Mouse (Mus musculus) cerebellum, adult 11-12 months (tissue): ENCODE data around the gene Fras1.

ENCODE experiments used
- DNase-seq: peaks from one replicate; pipeline ENCODE4 v3.0.0; 2022

The Fras1 gene

DNA sequence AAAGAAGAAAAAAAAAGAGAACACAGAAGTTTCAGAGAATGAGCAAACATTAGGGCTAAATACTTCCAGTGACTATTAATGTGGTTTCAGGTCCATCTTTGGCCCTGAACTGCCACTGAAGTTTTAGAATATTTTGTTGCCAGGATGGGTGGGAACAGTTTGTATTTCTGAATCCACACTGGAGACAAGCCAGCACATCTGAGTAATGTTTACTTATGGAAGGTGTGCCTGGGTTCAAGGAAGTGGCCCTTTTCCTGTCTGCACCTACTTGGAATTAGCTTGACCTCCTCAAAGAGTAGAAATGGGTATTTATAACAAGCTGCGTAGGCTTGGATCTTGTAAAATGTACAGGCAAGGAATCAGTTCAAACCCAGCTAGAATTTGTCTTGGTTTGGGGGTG, 422.0 kb downstream of the Fras1 start:
- no peak for DNase-seq

DNA sequence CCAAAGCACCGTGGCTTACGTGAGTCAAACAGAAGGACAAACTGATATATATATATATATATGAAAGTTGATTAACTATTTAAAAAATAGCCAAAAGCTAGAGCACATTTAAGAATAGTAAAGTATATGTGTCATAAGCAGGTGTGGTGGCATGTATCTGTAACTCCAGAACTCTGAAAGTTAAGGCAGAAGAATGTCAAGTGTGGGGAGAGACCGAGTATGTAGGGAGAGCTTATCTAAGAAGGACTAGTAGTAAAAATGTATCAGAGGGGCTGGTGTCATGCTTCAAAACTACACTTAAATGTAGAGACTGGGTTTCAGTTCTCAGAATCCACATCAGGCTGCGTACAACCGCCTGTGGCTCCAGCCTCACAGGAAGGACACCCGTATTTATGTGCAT, 423.7 kb downstream of the Fras1 start:
- no peak for DNase-seq

DNA sequence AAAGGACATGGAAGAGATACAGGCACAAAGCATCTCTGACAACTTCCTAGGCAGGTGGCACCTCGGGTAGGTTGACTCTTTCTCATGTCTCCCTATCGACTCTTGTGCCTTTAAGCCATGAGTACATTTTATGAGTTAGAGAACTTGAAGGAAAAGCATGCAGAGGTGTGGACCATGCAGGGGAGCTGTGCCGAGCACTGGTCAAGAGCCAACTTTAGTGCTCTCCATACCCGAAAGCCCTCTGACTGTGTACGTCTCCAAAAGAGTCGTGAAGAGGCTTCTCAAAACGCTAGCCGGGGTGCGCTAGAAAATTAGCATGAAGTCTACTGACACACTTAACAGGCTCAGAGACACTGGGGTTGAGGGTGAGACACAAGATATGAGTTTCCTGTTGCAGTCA, 425.4 kb downstream of the Fras1 start:
- no peak for DNase-seq

DNA sequence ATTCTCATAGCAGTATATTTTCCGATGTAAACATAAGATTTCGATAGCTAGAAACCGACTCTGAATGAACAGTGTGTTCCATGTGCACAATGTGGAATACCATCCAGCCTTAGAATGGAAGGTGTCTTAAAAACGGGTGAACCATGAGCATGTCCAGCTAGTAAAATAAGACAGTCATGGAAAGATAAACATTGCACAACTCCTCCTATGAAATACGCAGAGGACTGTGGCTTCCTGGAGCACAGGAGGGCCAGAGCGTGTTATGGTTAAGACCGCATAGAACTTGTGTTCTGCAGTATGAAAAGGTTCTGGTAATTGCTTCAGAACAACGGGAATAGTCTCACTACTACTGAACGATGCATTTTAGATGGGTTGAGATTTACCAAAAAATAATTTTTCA, 426.2 kb downstream of the Fras1 start:
- DNase-seq = no peak

DNA sequence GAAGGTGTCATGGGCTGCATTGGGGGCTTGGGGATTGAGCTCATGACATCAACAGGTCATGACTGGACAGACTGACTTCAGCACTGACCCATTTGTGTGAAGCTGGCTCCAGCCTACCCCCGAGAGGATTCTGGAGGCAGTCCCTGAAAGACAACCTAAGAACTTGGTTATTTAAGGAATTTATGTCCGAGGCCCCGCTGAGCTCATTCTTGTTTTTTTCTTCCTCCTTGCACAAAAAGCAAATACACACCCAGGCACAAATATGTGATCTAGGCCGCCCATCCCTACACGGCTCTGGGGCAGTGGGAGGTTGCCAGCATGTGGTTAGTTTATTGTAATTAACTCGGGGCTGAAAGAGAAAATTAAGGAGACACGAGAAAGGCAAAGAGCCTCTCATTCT, 428.4 kb downstream of the Fras1 start:
- no peak for DNase-seq

DNA sequence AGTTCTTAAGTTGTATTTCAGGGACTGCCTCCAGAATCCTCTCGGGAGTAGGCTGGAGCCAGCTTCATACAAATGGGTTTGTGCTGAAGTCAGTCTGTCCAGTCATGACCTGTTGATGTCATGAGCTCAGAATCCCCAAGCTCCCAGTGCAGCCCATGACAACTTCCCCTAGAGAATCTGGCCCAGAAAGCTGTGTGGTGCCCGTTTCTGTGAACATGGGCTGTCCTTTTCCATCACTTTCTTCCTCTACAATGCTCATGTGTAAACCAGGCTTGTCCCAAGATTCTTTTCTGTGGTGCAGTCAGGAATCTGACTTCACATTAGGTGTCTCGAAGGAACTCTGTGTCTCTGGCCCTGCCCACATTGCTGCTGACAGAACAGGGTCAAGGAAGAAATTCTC, 429.3 kb downstream of the Fras1 start:
- DNase-seq = no peak

DNA sequence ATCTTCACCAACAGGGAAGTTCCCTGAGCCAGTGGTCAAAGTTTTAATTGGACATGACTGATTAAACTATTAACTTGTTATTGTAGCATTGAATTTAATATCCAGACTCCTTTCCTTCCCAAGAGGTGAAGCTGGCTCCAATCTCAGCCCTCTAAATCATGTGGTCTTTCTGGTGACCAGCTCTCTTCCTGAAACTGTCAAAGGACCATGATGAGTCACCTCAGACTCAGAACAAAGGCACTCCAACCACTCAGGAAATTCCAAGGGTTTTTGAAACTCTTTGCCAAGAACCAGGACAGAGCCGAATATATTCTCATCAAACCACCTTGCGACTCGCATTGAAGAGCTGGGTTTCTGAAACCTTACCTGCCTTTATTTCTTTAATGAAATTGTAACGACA, 430.5 kb downstream of the Fras1 start:
- no peak for DNase-seq

DNA sequence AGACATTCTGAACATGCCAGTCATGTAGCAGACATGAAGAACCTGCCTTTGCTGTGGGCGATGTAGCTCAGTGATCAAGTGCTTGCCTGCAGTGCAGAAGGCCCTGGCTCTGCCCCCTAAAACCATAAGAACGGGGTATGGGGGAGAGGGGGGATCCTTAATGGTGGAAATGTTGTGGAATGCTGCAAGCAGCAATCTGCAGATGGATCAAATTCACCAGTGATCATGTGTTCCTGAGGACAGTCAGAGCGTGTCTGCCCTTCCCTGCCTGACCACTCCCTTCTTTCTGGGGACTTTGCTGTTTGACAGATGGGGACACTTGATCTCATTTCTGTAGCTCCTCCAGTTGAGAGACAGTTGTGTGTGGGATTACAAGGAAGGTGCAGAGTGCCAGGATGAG, 431.1 kb downstream of the Fras1 start:
- no peak for DNase-seq

DNA sequence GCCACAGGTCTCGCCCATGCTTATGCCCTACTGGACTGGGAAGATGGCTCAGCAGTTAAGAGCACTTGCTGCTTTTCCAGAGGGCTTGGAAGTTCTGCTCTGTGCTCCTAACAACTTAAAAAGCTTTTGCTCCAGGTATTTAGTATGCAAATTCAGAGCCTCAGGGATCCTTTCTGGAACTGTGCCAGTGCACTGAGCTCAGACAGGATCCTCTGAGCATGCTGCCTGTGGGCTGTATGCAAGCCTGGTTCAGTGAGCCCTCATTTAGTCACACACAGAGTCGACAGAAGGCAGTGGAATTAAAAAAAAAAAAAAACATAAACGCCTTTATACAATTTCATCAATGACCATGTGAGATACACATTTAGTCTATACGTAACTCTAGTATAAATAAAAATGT, 436.9 kb downstream of the Fras1 start:
- DNase-seq = no peak

DNA sequence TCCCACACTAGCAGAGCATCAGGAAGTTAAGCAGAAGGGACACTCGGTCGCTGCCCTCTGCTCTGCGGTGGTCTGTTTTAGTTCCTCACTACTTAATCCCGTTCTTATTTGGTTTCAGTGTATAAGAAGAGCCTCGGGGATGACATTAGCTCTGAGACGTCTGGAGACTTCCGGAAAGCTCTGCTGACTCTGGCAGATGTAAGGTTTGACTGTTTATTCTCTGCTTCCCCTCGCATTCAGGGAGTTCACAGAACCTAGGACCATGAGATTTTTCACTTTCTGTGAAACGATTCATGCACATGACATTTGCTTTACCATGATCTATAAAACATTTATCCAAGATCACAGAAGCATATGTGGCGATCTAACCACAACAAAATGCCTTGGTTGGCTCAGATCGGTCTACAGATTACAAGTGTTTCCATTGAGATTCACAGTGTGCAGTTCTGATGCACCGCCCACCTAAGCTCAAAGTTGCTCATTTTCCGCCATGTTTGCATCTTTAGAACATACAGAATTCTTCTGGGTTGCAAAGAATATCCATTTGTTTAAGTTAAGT, 451.1 kb downstream of the Fras1 start:
- no peak for DNase-seq

DNA sequence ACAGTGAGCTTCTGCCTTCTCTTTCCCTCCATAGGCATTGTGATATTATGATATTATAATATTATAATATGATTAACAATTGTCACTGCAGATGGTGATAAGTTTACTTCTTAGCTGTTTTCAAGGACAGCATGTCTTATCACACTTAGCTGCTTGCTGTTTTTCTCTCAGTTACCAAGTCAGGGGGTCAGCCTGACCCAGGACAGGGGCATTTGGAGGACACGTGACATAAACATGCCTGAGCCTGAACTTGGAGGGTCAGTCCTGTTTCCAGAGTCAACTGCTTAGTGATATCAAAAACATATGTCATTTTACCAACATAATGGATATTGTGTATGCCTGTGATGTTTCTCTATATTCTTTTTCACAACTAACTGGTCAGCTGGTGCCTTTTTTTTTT, 453.4 kb downstream of the Fras1 start:
- no peak for DNase-seq
